8 mouse cellular contexts compared by ENCODE assay signal in the genomic region with DNA sequence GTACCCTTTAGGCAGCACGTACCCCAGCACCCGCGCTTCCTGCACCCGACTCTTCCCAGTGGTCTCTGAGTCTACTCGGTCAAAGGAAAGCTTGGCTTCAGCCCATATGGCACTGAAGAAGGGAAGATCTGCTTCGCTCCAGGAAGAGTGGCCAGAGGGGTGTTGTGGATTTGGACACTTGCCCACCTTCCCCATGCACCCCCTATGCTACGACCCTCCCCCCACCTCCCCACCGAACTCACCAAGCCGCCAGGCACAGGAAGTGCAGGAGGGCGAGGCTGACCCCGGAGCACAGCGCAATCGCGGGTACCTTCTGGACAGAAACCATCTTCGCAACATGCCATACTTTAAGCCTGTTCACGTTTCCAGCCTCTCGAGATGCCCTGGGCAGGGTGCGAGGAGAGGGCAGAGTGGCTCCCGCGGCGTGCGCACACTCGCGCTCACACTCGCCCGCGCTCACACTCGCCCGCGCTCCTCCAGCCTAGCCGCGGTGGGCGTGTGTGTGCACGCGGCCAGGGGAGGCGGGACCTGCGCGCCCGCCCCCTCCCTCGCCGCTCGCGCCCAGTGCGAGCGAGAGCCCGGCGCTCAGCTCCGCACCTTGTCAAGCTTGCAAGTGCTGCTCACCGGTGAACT. TPM values are rescaled to one million over a fixed set of nuclear protein-coding genes. Genes with fewer than 3 reads are reported as not detected.
DNase-seq lines count a peak whose midpoint lies in the region; ATAC-seq and TF ChIP-seq lines count a peak whose summit lies in the region.

A gene (plus strand): TSS at position 632 of the 633 bp plus-strand sequence.

- ATAC-seq in hindbrain, embryonic 14.5 days (ENCODE audit: low FRiP score): peak; percentile 92
- peak; percentile 87 for ATAC-seq in stomach, embryonic 14.5 days (ENCODE audit: insufficient number of reproducible peaks, insufficient read depth, low FRiP score, low read depth)

- H3K27me3 ChIP-seq in hindbrain, embryonic 14.5 days (ENCODE audit: control insufficient read depth, insufficient read depth, low read length): peaks cover 15% of the 10 kb centered on the region
- peaks cover 5% of the 10 kb centered on the region for H3K27me3 ChIP-seq in stomach, embryonic 14.5 days (ENCODE audit: control insufficient read depth, insufficient read depth, low read length)

- no peak for TF ChIP-seq POLR2A in embryonic fibroblast, embryonic 13.5 days (IDR thresholded peaks at IDR 0.05; ENCODE audit: low read depth, low read length)

- DNase-seq in urinary bladder, postnatal 25 days (ENCODE audit: low spot score): peak; percentile 7
- DNase-seq in urinary bladder, postnatal 4 days (ENCODE audit: low spot score in 2 of 2): no peak
- DNase-seq in hindbrain, embryonic 14.5 days (ENCODE audit: low spot score): peak; percentile 44
- peak; percentile 63 to 85 for DNase-seq in left cerebral cortex, postnatal 36 days (ENCODE audit: low spot score in 2 of 2)
- DNase-seq in mesoderm, embryonic 11.5 days (ENCODE audit: low read depth, low spot score): peak; percentile 45
- no peak for DNase-seq in thymus, postnatal 36 days

- H3K27ac ChIP-seq in embryonic fibroblast, embryonic 13.5 days (ENCODE audit: insufficient read depth, low read length): no peak within 1 kb of the TSS
- no peak within 1 kb of the TSS for H3K27ac ChIP-seq in hindbrain, embryonic 14.5 days
- H3K27ac ChIP-seq in stomach, embryonic 14.5 days (ENCODE audit: low read length): no peak within 1 kb of the TSS

- no peaks in the 10 kb centered on the region for H3K9me3 ChIP-seq in hindbrain, embryonic 14.5 days (ENCODE audit: control insufficient read depth, low read length)
- no peaks in the 10 kb centered on the region for H3K9me3 ChIP-seq in stomach, embryonic 14.5 days (ENCODE audit: control insufficient read depth, low read depth, low read length)

- no peaks in the 10 kb centered on the region for H3K36me3 ChIP-seq in hindbrain, embryonic 14.5 days (replicated peaks; ENCODE audit: control insufficient read depth, insufficient read depth)
- no peaks in the 10 kb centered on the region for H3K36me3 ChIP-seq in stomach, embryonic 14.5 days (ENCODE audit: control insufficient read depth, insufficient read depth, low read length)

- no peak for TF ChIP-seq CTCF in embryonic fibroblast, embryonic 13.5 days (IDR thresholded peaks at IDR 0.05; ENCODE audit: borderline replicate concordance, insufficient read depth, low read length)

- no peaks in the 10 kb centered on the region for H3K4me1 ChIP-seq in embryonic fibroblast, embryonic 13.5 days (ENCODE audit: control insufficient read depth, insufficient read depth, low read length)
- no peaks in the 10 kb centered on the region for H3K4me1 ChIP-seq in hindbrain, embryonic 14.5 days (replicated peaks; ENCODE audit: control insufficient read depth, insufficient read depth, low read length)
- no peaks in the 10 kb centered on the region for H3K4me1 ChIP-seq in stomach, embryonic 14.5 days (ENCODE audit: control insufficient read depth, insufficient read depth, low read length)

- peak within 1 kb of the TSS; percentile 98 for H3K4me2 ChIP-seq in hindbrain, embryonic 14.5 days (replicated peaks)
- H3K4me2 ChIP-seq in stomach, embryonic 14.5 days (replicated peaks; ENCODE audit: low read depth, low read length): peak within 1 kb of the TSS; percentile 97

- peak within 1 kb of the TSS; percentile 60 for H3K9ac ChIP-seq in hindbrain, embryonic 14.5 days
- no peak within 1 kb of the TSS for H3K9ac ChIP-seq in stomach, embryonic 14.5 days (replicated peaks; ENCODE audit: low read depth, low read length)

- intact Hi-C loops in left cerebral cortex, postnatal 36 days (cut with DNase I): loop anchor here (2.0 to 5.0 kb wide), 3 partner anchors 45 to 155 kb away; no protein-coding TSS in a partner anchor

- under 1% methylated on average over 44 of the region's 49 CpGs for WGBS in hindbrain, embryonic 14.5 days
- WGBS in stomach, embryonic 14.5 days: under 1% methylated on average over 49 of the region's 49 CpGs

- peak within 1 kb of the TSS; percentile 61 for H3K4me3 ChIP-seq in embryonic fibroblast, embryonic 13.5 days (ENCODE audit: insufficient read depth, low read length)
- H3K4me3 ChIP-seq in hindbrain, embryonic 14.5 days (replicated peaks; ENCODE audit: low read length): peak within 1 kb of the TSS; percentile 58
- H3K4me3 ChIP-seq in stomach, embryonic 14.5 days (ENCODE audit: low read depth, low read length): peak within 1 kb of the TSS; percentile 48

RNA-seq across cellular contexts. Expression of the gene that starts here (rescaled TPM):
- polyA plus RNA-seq in embryonic fibroblast, embryonic 13.5 days (2011; ENCODE audit: insufficient read length, low read depth, missing spikeins): 7.1 and 7.4 TPM in 2 replicates
- polyA plus RNA-seq in hindbrain, embryonic 14.5 days (2014; fragmentation: Nextera tagmentation; extraction: Ambion mirVana): 26.2 and 31.1 TPM in 2 replicates
- 10 to 100 TPM; 83.9 to 93.3 TPM for total RNA-seq in left cerebral cortex, postnatal 36 days (2021)
- polyA plus RNA-seq in stomach, embryonic 14.5 days (2014; fragmentation: Nextera tagmentation; extraction: Ambion mirVana): 1.9 and 3.3 TPM in 2 replicates

Comparison
In these comparisons a context has a peak if more than half of its experiments do, and no peak if none do; other contexts are left out.
1. DNase-seq: peak in urinary bladder, postnatal 25 days (single experiment), hindbrain, embryonic 14.5 days (single experiment), left cerebral cortex, postnatal 36 days (2 of 2) and mesoderm, embryonic 11.5 days (single experiment); none in urinary bladder, postnatal 4 days (0 of 2) and thymus, postnatal 36 days (0 of 2).
2. Peak in every context shown above with its lines, with median percentiles within 50 percentile points of each other: H3K4me3 ChIP-seq.